Mouse (Mus musculus): ENCODE measurements at regions not wholly inside any gene's neighbourhood (a gene's known extent, or its start where the extent isn't known, plus 50 kb on each side); places are given as distances from the start of the nearest gene placed in this dataset.

DNA sequence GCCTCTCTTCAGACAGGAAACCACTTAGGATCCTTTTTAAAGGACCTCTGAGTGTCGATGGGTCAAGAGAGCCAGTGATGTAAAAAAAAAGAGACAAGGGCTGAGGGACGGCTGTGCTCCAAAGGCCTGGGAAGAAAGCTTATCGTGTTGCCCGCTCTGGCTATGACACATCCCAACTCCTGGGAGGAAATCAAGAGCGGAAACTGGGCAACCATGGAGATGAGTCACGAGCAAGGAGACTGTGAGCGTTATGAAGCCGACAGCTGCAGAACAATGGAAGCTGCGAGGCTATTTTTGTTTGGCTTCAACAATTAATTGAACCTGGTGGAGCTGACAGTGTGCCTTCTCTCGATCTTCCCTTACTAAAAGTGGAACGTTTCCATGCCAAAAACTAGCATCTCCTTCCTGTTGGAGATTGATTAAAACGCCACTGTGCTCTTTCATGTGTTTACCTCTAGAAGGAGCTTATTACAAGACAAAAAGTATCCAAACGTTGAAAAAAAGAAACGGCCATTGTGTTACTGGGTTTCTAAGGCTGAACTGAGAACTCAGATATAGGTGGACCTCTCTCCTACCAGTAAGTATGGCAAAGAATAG is 190.4 kb upstream of the Emcn start:
- Histone ChIP-seq H3K4me1 (ENCODE audit: control insufficient read depth, insufficient read depth, low read length) (no peaks in the 10 kb centered on the region; the same call in 1 of the 2 replicates), H3K4me3 (ENCODE audit: control insufficient read depth, low read depth, low read length) (peak overlapping the region; percentile 8; the same call in 1 of the 2 replicates), H3K27ac (ENCODE audit: control insufficient read depth, insufficient read depth, low read depth, low read length) (no peak overlapping the region), H3K27me3 (ENCODE audit: control insufficient read depth, insufficient read depth, low read length) (no peaks in the 10 kb centered on the region), H3K36me3 (ENCODE audit: control insufficient read depth, insufficient read depth, low read length) (no peaks in the 10 kb centered on the region)
- TF ChIP-seq CTCF (IDR thresholded peaks at IDR 0.05; ENCODE audit: control insufficient read depth, insufficient read depth, insufficient replicate concordance, low read depth, low read length) = no peak
- no peak for TF ChIP-seq POLR2A (IDR thresholded peaks at IDR 0.05; ENCODE audit: control insufficient read depth, low read depth, low read length)

DNA sequence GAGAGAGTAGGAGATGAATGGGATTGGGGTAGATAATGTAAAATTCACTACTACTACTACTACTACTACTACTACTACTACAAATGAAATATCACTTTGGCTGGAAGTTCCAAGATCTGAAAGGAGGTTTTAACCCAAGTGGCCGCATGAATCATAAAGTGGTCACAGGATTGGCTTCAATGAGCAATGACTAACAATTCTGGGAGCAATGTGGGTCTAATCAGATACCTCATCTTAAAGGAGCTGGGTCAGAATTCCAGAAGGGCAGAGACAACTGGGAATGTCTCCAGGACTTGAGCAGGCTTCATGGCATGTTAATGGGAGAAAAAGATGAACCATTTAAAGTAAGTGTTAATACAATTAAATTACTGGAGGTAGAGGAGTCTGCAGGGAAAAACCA is 189.4 kb upstream of the Emcn start:
- TF ChIP-seq CTCF (IDR thresholded peaks at IDR 0.05; ENCODE audit: control insufficient read depth, insufficient read depth, insufficient replicate concordance, low read depth, low read length) (no peak), POLR2A (IDR thresholded peaks at IDR 0.05; ENCODE audit: control insufficient read depth, low read depth, low read length) (no peak)
- no peaks in the 10 kb centered on the region; the same call in 1 of the 2 replicates for H3K4me1 ChIP-seq (ENCODE audit: control insufficient read depth, insufficient read depth, low read length)
- H3K27ac ChIP-seq (ENCODE audit: control insufficient read depth, insufficient read depth, low read depth, low read length) = no peak overlapping the region

DNA sequence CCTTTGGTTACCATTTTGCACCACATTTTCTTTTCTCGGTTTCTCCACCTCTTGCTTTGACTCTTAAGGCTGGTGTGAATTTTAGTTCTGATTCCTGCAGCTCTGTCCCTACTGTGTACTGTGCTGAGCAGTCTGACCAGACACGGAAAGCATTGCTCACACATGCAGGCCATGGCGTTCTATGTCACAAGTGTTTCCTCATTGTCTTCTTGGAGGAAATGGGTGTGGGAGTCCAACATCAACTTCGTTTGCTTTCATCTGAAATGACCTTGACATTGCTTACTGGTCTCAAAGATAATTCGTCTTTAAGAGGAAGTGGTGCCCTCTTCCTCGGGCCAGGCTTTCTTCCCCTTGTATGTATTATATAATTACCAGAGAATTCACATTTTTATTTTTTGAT is 187.6 kb upstream of the Emcn start:
- Histone ChIP-seq H3K4me1 (ENCODE audit: control insufficient read depth, insufficient read depth, low read length) (no peaks in the 10 kb centered on the region; the same call in 1 of the 2 replicates), H3K27me3 (ENCODE audit: control insufficient read depth, insufficient read depth, low read length) (no peaks in the 10 kb centered on the region), H3K36me3 (ENCODE audit: control insufficient read depth, insufficient read depth, low read length) (no peaks in the 10 kb centered on the region), H3K27ac (ENCODE audit: control insufficient read depth, insufficient read depth, low read depth, low read length) (no peak overlapping the region), H3K4me3 (ENCODE audit: control insufficient read depth, low read depth, low read length) (no peak overlapping the region)
- no peak for TF ChIP-seq POLR2A (IDR thresholded peaks at IDR 0.05; ENCODE audit: control insufficient read depth, low read depth, low read length)
- no peak for TF ChIP-seq CTCF (IDR thresholded peaks at IDR 0.05; ENCODE audit: control insufficient read depth, insufficient read depth, insufficient replicate concordance, low read depth, low read length)

More for the DNA sequence above, 189.4 kb upstream of the Emcn start:
- H3K36me3 ChIP-seq (ENCODE audit: control insufficient read depth, insufficient read depth, low read length) = no peaks in the 10 kb centered on the region
- no peak overlapping the region for H3K4me3 ChIP-seq (ENCODE audit: control insufficient read depth, low read depth, low read length)
- no peaks in the 10 kb centered on the region for H3K27me3 ChIP-seq (ENCODE audit: control insufficient read depth, insufficient read depth, low read length)

- TF ChIP-seq POLR2A (IDR thresholded peaks at IDR 0.05; ENCODE audit: control insufficient read depth, low read depth, low read length) = no peak
- TF ChIP-seq CTCF (IDR thresholded peaks at IDR 0.05; ENCODE audit: control insufficient read depth, insufficient read depth, insufficient replicate concordance, low read depth, low read length) = no peak
- no peak overlapping the region for H3K4me3 ChIP-seq (ENCODE audit: control insufficient read depth, low read depth, low read length)
- H3K36me3 ChIP-seq (ENCODE audit: control insufficient read depth, insufficient read depth, low read length) = no peaks in the 10 kb centered on the region
- H3K4me1 ChIP-seq (ENCODE audit: control insufficient read depth, insufficient read depth, low read length) = no peaks in the 10 kb centered on the region; the same call in 1 of the 2 replicates
- no peak overlapping the region for H3K27ac ChIP-seq (ENCODE audit: control insufficient read depth, insufficient read depth, low read depth, low read length)
- H3K27me3 ChIP-seq (ENCODE audit: control insufficient read depth, insufficient read depth, low read length) = no peaks in the 10 kb centered on the region
Measured at GRCm38 (mm10) chr3:137154200-137155042, 186.4 kb upstream of the Emcn start.

GRCm38 (mm10) chr3:137155043-137155404 is 185.8 kb upstream of the Emcn start:
- Histone ChIP-seq H3K4me3 (ENCODE audit: control insufficient read depth, low read depth, low read length) (no peak overlapping the region), H3K27me3 (ENCODE audit: control insufficient read depth, insufficient read depth, low read length) (no peaks in the 10 kb centered on the region), H3K36me3 (ENCODE audit: control insufficient read depth, insufficient read depth, low read length) (no peaks in the 10 kb centered on the region), H3K4me1 (ENCODE audit: control insufficient read depth, insufficient read depth, low read length) (no peaks in the 10 kb centered on the region; the same call in 1 of the 2 replicates), H3K27ac (ENCODE audit: control insufficient read depth, insufficient read depth, low read depth, low read length) (no peak overlapping the region)
- TF ChIP-seq POLR2A (IDR thresholded peaks at IDR 0.05; ENCODE audit: control insufficient read depth, low read depth, low read length) (no peak), CTCF (IDR thresholded peaks at IDR 0.05; ENCODE audit: control insufficient read depth, insufficient read depth, insufficient replicate concordance, low read depth, low read length) (no peak)

DNA sequence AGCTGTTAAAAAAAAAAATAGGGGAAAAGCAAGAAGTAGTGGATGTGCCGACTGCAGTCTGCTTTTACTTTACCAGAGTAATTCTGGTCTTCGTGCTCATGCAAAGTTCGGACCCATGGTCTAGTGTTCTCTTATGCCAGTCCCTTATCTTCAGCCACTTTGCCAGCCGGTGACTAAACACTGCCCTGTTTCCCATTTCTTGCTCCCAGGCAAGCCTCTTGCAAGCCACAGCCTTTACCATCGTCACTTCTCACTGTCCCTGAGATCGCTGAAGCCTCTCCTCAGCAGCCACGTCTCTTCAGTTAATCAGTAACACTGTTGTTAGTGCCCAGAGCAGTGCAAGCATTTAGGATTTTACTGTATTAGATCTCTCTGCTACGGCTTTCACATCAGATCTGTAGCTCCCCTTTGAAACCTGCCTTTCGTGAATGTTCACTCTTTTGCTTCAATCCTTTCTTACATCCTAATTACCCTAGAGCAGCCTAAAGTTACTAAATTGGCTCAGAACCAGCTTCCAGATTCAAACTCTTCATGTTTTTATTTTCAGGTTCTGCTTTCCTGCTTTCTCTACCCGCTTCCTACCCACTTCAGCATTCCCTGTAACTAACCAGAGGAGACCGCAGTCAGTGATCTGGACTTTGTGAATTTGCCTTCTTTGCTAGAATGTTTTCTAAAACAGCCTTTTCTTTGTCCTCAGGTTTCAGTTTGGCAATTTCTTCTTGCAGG is 184.5 kb upstream of the Emcn start:
- Histone ChIP-seq H3K36me3 (ENCODE audit: control insufficient read depth, insufficient read depth, low read length) (no peaks in the 10 kb centered on the region), H3K4me3 (ENCODE audit: control insufficient read depth, low read depth, low read length) (no peak overlapping the region), H3K27ac (ENCODE audit: control insufficient read depth, insufficient read depth, low read depth, low read length) (no peak overlapping the region), H3K27me3 (ENCODE audit: control insufficient read depth, insufficient read depth, low read length) (no peaks in the 10 kb centered on the region), H3K4me1 (ENCODE audit: control insufficient read depth, insufficient read depth, low read length) (no peaks in the 10 kb centered on the region)
- no peak for TF ChIP-seq CTCF (IDR thresholded peaks at IDR 0.05; ENCODE audit: control insufficient read depth, insufficient read depth, insufficient replicate concordance, low read depth, low read length)
- TF ChIP-seq POLR2A (IDR thresholded peaks at IDR 0.05; ENCODE audit: control insufficient read depth, low read depth, low read length) = no peak

DNA sequence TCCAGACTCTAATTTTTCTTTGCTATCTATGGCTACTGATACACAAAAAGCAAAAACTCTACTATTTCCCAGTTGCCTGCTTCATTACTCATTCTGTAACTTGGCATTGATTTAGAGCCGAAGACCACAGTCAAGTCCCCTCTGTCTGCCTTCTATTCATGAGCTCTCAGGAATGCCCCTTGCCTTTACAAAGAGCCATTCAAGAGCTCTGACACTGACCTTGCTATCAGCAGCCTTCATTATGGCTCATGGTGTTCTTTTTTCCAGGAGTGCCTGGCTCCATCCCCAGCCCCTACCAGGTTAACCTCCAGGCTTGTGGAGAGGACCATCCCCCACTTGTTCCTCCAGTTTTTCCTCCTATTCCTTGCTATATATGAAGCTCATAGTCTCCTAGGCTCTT is 151.8 kb upstream of the Emcn start:
- TF ChIP-seq POLR2A (IDR thresholded peaks at IDR 0.05; ENCODE audit: control insufficient read depth, low read depth, low read length) (no peak), CTCF (IDR thresholded peaks at IDR 0.05; ENCODE audit: control insufficient read depth, insufficient read depth, insufficient replicate concordance, low read depth, low read length) (no peak)
- Histone ChIP-seq H3K36me3 (ENCODE audit: control insufficient read depth, insufficient read depth, low read length) (no peaks in the 10 kb centered on the region), H3K4me3 (ENCODE audit: control insufficient read depth, low read depth, low read length) (no peak overlapping the region), H3K4me1 (ENCODE audit: control insufficient read depth, insufficient read depth, low read length) (no peaks in the 10 kb centered on the region), H3K27me3 (ENCODE audit: control insufficient read depth, insufficient read depth, low read length) (no peaks in the 10 kb centered on the region), H3K27ac (ENCODE audit: control insufficient read depth, insufficient read depth, low read depth, low read length) (no peak overlapping the region)

All from testis, adult 2 months (tissue).